Mouse (Mus musculus): ENCODE results near the gene Cnnm4. TPM values are rescaled to one million over a fixed set of nuclear protein-coding genes. Genes with fewer than 3 reads are reported as not detected.

Gene Cnnm4
- total and polyA plus RNA-seq, 3 experiments = 3.0 to 4.6 (median 3.5) TPM

GRCm38 (mm10) chr1:36531461-36531860 is 60.0 kb downstream of the Cnnm4 start:
- no peak for TF ChIP-seq MYC (IDR thresholded peaks at IDR 0.05; ENCODE audit: low read depth, low read length)
- no peak for TF ChIP-seq NELFE (IDR thresholded peaks at IDR 0.05; ENCODE audit: low read depth, low read length)
- no peak for TF ChIP-seq CHD2 (IDR thresholded peaks at IDR 0.05; ENCODE audit: low read length)
- no peak for TF ChIP-seq HCFC1 (IDR thresholded peaks at IDR 0.05; ENCODE audit: low read depth, low read length)
- H3K27me3 ChIP-seq (replicated peaks) = no peaks in the 10 kb centered on the region
- H3K9ac ChIP-seq (ENCODE audit: insufficient read depth, low read depth) = no peak overlapping the region
- peaks cover 39 to 75% of the 10 kb centered on the region in 2 experiments for H3K36me3 ChIP-seq (replicated peaks in 1 of 2; ENCODE audit: control insufficient read depth in 1 of 2, insufficient read depth in 1 of 2, low read length in 1 of 2)
- H3K4me3 ChIP-seq (replicated peaks in 1 of 3; ENCODE audit: low read depth in 2 of 3, low read length in 2 of 3, poor library complexity in 1 of 3) = no peak overlapping the region
- no peak overlapping the region for H3K4me2 ChIP-seq (ENCODE audit: insufficient read depth, low read depth, poor library complexity, severe bottlenecking)
- H3K79me2 ChIP-seq (replicated peaks; ENCODE audit: control insufficient read depth, extremely low read depth, insufficient read depth, poor library complexity, severe bottlenecking) = no peaks in the 10 kb centered on the region
- in situ Hi-C loops (cut with MboI; ENCODE audit: low pct_ligation_motif_present, low pct_unique_long_range_greater_than_20kb, low sequenced_read_pairs) = no loop called here
- dilution Hi-C loops (cut with MboI; ENCODE audit: extremely low pct_ligation_motif_present, extremely low pct_unique_long_range_greater_than_20kb, low sequenced_read_pairs) = no loop called here
- no peaks in the 10 kb centered on the region for H3K9me3 ChIP-seq (replicated peaks; ENCODE audit: low read length)
- DNase-seq (ENCODE audit: extremely low read depth) = no peak
- no peak overlapping the region for H3K27ac ChIP-seq (ENCODE audit: insufficient read depth, low read depth)
- no peaks in the 10 kb centered on the region for H3K4me1 ChIP-seq (ENCODE audit: control insufficient read depth in 1 of 2, insufficient read depth in 2 of 2)

GRCm38 (mm10) chr1:36533546-36533945 is 62.1 kb downstream of the Cnnm4 start:
- no peak overlapping the region for H3K4me3 ChIP-seq (replicated peaks in 1 of 3; ENCODE audit: low read depth in 2 of 3, low read length in 2 of 3, poor library complexity in 1 of 3)
- in situ Hi-C loops (cut with MboI; ENCODE audit: low pct_ligation_motif_present, low pct_unique_long_range_greater_than_20kb, low sequenced_read_pairs) (no loop called here), dilution Hi-C loops (cut with MboI; ENCODE audit: extremely low pct_ligation_motif_present, extremely low pct_unique_long_range_greater_than_20kb, low sequenced_read_pairs) (no loop called here)
- DNase-seq (ENCODE audit: extremely low read depth) = no peak
- H3K27me3 ChIP-seq (replicated peaks) = no peaks in the 10 kb centered on the region
- H3K4me1 ChIP-seq (ENCODE audit: control insufficient read depth in 1 of 2, insufficient read depth in 2 of 2) = no peaks in the 10 kb centered on the region
- peaks cover 43 to 80% of the 10 kb centered on the region in 2 experiments for H3K36me3 ChIP-seq (replicated peaks in 1 of 2; ENCODE audit: control insufficient read depth in 1 of 2, insufficient read depth in 1 of 2, low read length in 1 of 2)
- TF ChIP-seq RCOR1 (conservative IDR thresholded peaks at IDR 0.05; ENCODE audit: low read depth, low read length) (no peak), TBP (conservative IDR thresholded peaks at IDR 0.05; ENCODE audit: low read depth, low read length) (no peak), CHD1 (IDR thresholded peaks at IDR 0.05; ENCODE audit: low read depth, low read length) (no peak), ZNF384 (IDR thresholded peaks at IDR 0.05; ENCODE audit: low read depth, low read length) (no peak), BHLHE40 (IDR thresholded peaks at IDR 0.05; ENCODE audit: low read depth, low read length) (no peak), GABPA (IDR thresholded peaks at IDR 0.05; ENCODE audit: insufficient replicate concordance, low read depth, low read length) (no peak), MYC (IDR thresholded peaks at IDR 0.05; ENCODE audit: low read depth, low read length) (no peak), MAX (IDR thresholded peaks at IDR 0.05; ENCODE audit: low read length) (no peak), MAFK (IDR thresholded peaks at IDR 0.05; ENCODE audit: insufficient replicate concordance, low read length) (no peak), E2F4 (IDR thresholded peaks at IDR 0.05; ENCODE audit: insufficient replicate concordance, low read depth, low read length) (no peak)
- H3K9me3 ChIP-seq (replicated peaks; ENCODE audit: low read length) = no peaks in the 10 kb centered on the region
- no peak overlapping the region for H3K9ac ChIP-seq (ENCODE audit: insufficient read depth, low read depth)
- H3K4me2 ChIP-seq (ENCODE audit: insufficient read depth, low read depth, poor library complexity, severe bottlenecking) = no peak overlapping the region
- H3K27ac ChIP-seq (ENCODE audit: insufficient read depth, low read depth) = no peak overlapping the region
- H3K79me2 ChIP-seq (replicated peaks; ENCODE audit: control insufficient read depth, extremely low read depth, insufficient read depth, poor library complexity, severe bottlenecking) = no peaks in the 10 kb centered on the region

GRCm38 (mm10) chr1:36534595-36535058 is 63.2 kb downstream of the Cnnm4 start:
- DNase-seq (ENCODE audit: extremely low read depth) = no peak
- Histone ChIP-seq H3K9me3 (replicated peaks; ENCODE audit: low read length) (no peaks in the 10 kb centered on the region), H3K36me3 (replicated peaks in 1 of 2; ENCODE audit: control insufficient read depth in 1 of 2, insufficient read depth in 1 of 2, low read length in 1 of 2) (peaks cover 52 to 89% of the 10 kb centered on the region in 2 experiments), H3K27me3 (replicated peaks) (no peaks in the 10 kb centered on the region), H3K27ac (ENCODE audit: insufficient read depth, low read depth) (no peak overlapping the region), H3K4me3 (replicated peaks in 1 of 3; ENCODE audit: low read depth in 2 of 3, low read length in 2 of 3, poor library complexity in 1 of 3) (no peak overlapping the region), H3K9ac (ENCODE audit: insufficient read depth, low read depth) (no peak overlapping the region), H3K79me2 (replicated peaks; ENCODE audit: control insufficient read depth, extremely low read depth, insufficient read depth, poor library complexity, severe bottlenecking) (no peaks in the 10 kb centered on the region), H3K4me1 (ENCODE audit: control insufficient read depth in 1 of 2, insufficient read depth in 2 of 2) (no peaks in the 10 kb centered on the region), H3K4me2 (ENCODE audit: insufficient read depth, low read depth, poor library complexity, severe bottlenecking) (no peak overlapping the region)
- TF ChIP-seq ZNF384 (IDR thresholded peaks at IDR 0.05; ENCODE audit: low read depth, low read length) (no peak), SMC3 (IDR thresholded peaks at IDR 0.05; ENCODE audit: low read depth, low read length) (no peak), UBTF (IDR thresholded peaks at IDR 0.05; ENCODE audit: low read depth, low read length) (no peak), CTCF (conservative IDR thresholded peaks at IDR 0.05 in 1 of 2, IDR thresholded peaks at IDR 0.05 in 1 of 2; ENCODE audit: low read depth in 2 of 2, low read length in 2 of 2) (no peak), RCOR1 (conservative IDR thresholded peaks at IDR 0.05; ENCODE audit: low read depth, low read length) (no peak), KAT2A (IDR thresholded peaks at IDR 0.05; ENCODE audit: insufficient replicate concordance, low read length) (no peak), HCFC1 (IDR thresholded peaks at IDR 0.05; ENCODE audit: low read depth, low read length) (no peak), RAD21 (IDR thresholded peaks at IDR 0.05; ENCODE audit: low read depth, low read length) (no peak), ZKSCAN1 (IDR thresholded peaks at IDR 0.05; ENCODE audit: borderline replicate concordance, low read depth, low read length) (no peak), CHD1 (IDR thresholded peaks at IDR 0.05; ENCODE audit: low read depth, low read length) (no peak), MAFK (IDR thresholded peaks at IDR 0.05; ENCODE audit: insufficient replicate concordance, low read length) (no peak), ELF1 (IDR thresholded peaks at IDR 0.05; ENCODE audit: low read depth, low read length) (no peak), IRF4 (IDR thresholded peaks at IDR 0.05; ENCODE audit: low read depth, low read length) (no peak), NELFE (IDR thresholded peaks at IDR 0.05; ENCODE audit: low read depth, low read length) (no peak), ETS1 (conservative IDR thresholded peaks at IDR 0.05; ENCODE audit: low read depth, low read length) (no peak), SIN3A (IDR thresholded peaks at IDR 0.05; ENCODE audit: low read length) (no peak)
- in situ Hi-C loops (cut with MboI; ENCODE audit: low pct_ligation_motif_present, low pct_unique_long_range_greater_than_20kb, low sequenced_read_pairs) = no loop called here
- dilution Hi-C loops (cut with MboI; ENCODE audit: extremely low pct_ligation_motif_present, extremely low pct_unique_long_range_greater_than_20kb, low sequenced_read_pairs) = no loop called here
